Mouse (Mus musculus): ENCODE data around the gene Tmem120b. TPM values are rescaled to one million over a fixed set of nuclear protein-coding genes. Genes with fewer than 3 reads are reported as not detected.
"Not testable (repeated sequence)": the region's sequence is repeated elsewhere in the genome, so short reads cannot be mapped to it uniquely, and the experiment has no call there.

Tmem120b gene
- total and polyA plus RNA-seq, 3 experiments = 5.6 to 6.8 TPM; not detected in 1

GRCm38 (mm10) chr5:123060706-123061401 lies 7.4 kb upstream of the Tmem120b start:
- H3K9ac ChIP-seq (ENCODE audit: control insufficient read depth, low read depth, low read length, poor library complexity, severe bottlenecking) = no peak overlapping the region
- peak; percentile 70 for DNase-seq (ENCODE audit: low read depth, low spot score)
- peaks cover 0 to 12% of the 10 kb centered on the region in 2 experiments; a peak in 3 of 4 replicates for H3K4me1 ChIP-seq (ENCODE audit: control insufficient read depth in 1 of 2, insufficient read depth in 2 of 2, low read length in 2 of 2)
- TF ChIP-seq ZNF384 (IDR thresholded peaks at IDR 0.05; ENCODE audit: low read depth, low read length) (peak; percentile 84), MAFK (IDR thresholded peaks at IDR 0.05; ENCODE audit: borderline replicate concordance, low read depth, low read length) (0 out of 2 replicates have a peak, but pooled peaks have one; percentile 28), MAZ (IDR thresholded peaks at IDR 0.05; ENCODE audit: low read depth, low read length) (no peak), ZKSCAN1 (IDR thresholded peaks at IDR 0.05; ENCODE audit: low read depth, low read length) (no peak), E2F4 (IDR thresholded peaks at IDR 0.05; ENCODE audit: borderline replicate concordance, low read depth, low read length) (no peak), GABPA (IDR thresholded peaks at IDR 0.05; ENCODE audit: low read depth, low read length) (no peak), TCF12 (IDR thresholded peaks at IDR 0.05; ENCODE audit: low read depth, low read length) (no peak), TAL1 (IDR thresholded peaks at IDR 0.05; ENCODE audit: low read length) (no peak), MEF2A (IDR thresholded peaks at IDR 0.05; ENCODE audit: extremely low read depth, insufficient replicate concordance, low read depth, low read length, poor library complexity, severe bottlenecking) (no peak)
- H3K4me3 ChIP-seq (ENCODE audit: control insufficient read depth in 1 of 2, insufficient read depth in 1 of 2, low read depth in 2 of 2, low read length in 2 of 2) = no peak overlapping the region
- no peaks in the 10 kb centered on the region for H3K9me3 ChIP-seq (replicated peaks; ENCODE audit: insufficient read depth, low read length)
- peaks cover 0 to 16% of the 10 kb centered on the region in 2 experiments; a peak in 2 of 4 replicates for H3K36me3 ChIP-seq (ENCODE audit: control insufficient read depth in 1 of 2, insufficient read depth in 2 of 2, low read length in 2 of 2)
- no peaks in the 10 kb centered on the region for H3K27me3 ChIP-seq (ENCODE audit: control insufficient read depth in 1 of 2, insufficient read depth in 2 of 2, low read length in 2 of 2)
- H3K27ac ChIP-seq (ENCODE audit: control insufficient read depth, low read depth, low read length) = no peak overlapping the region
- H3K79me2 ChIP-seq (ENCODE audit: control insufficient read depth, insufficient read depth, low read length, poor library complexity) = no peaks in the 10 kb centered on the region; the same call in 1 of the 2 replicates

DNA sequence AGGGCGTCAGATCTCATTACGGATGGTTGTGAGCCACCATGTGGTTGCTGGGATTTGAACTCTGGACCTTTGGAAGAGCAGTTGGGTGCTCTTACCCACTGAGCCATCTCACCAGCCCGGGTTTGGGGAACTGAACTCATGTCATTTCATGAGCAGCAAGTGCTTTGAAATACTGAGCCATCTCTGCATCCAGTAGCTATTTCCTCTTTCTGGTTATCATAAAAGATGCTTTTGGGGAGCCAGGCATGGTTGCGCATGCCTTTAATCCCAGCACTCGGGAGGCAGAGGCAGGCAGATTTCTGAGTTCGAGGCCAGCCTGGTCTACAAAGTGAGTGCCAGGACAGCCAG lies 6.8 kb upstream of the Tmem120b start:
- H3K4me3 ChIP-seq (ENCODE audit: control insufficient read depth in 1 of 2, insufficient read depth in 1 of 2, low read depth in 2 of 2, low read length in 2 of 2); H3K79me2 ChIP-seq (ENCODE audit: control insufficient read depth, insufficient read depth, low read length, poor library complexity); H3K27me3 ChIP-seq (ENCODE audit: control insufficient read depth in 1 of 2, insufficient read depth in 2 of 2, low read length in 2 of 2); H3K9ac ChIP-seq (ENCODE audit: control insufficient read depth, low read depth, low read length, poor library complexity, severe bottlenecking); H3K9me3 ChIP-seq (replicated peaks; ENCODE audit: insufficient read depth, low read length); H3K27ac ChIP-seq (ENCODE audit: control insufficient read depth, low read depth, low read length): not testable (repeated sequence)
- TF ChIP-seq TBP (IDR thresholded peaks at IDR 0.05; ENCODE audit: low read depth, low read length) (peak; percentile 97), CTCF (IDR thresholded peaks at IDR 0.05 in 2 of 3, conservative IDR thresholded peaks at IDR 0.05 in 1 of 3; ENCODE audit: control insufficient read depth in 1 of 3, insufficient read depth in 1 of 3, low read depth in 2 of 3, low read length in 3 of 3, poor library complexity in 1 of 3, severe bottlenecking in 1 of 3) (0 out of 6 replicates have a peak, but pooled peaks of 1 of the 3 experiments have one; percentile 8), ZNF384 (IDR thresholded peaks at IDR 0.05; ENCODE audit: low read depth, low read length) (0 out of 2 replicates have a peak, but pooled peaks have one; percentile 38)
- peak; percentile 87 for DNase-seq (ENCODE audit: low read depth, low spot score)
- Histone ChIP-seq H3K36me3 (ENCODE audit: control insufficient read depth in 1 of 2, insufficient read depth in 2 of 2, low read length in 2 of 2) (peaks cover 0 to 16% of the 10 kb centered on the region in 2 experiments; a peak in 2 of 4 replicates), H3K4me1 (ENCODE audit: control insufficient read depth in 1 of 2, insufficient read depth in 2 of 2, low read length in 2 of 2) (peaks cover 0 to 12% of the 10 kb centered on the region in 2 experiments; a peak in 3 of 4 replicates)

- no peak for TF ChIP-seq EP300 (IDR thresholded peaks at IDR 0.05; ENCODE audit: low read depth in 1 of 2, low read length in 2 of 2)
- no peak for TF ChIP-seq RAD21 (IDR thresholded peaks at IDR 0.05; ENCODE audit: low read depth, low read length)
- no peak for TF ChIP-seq ZMIZ1 (IDR thresholded peaks at IDR 0.05; ENCODE audit: low read depth, low read length)
- no peak for DNase-seq (ENCODE audit: low read depth, low spot score)
- no peak overlapping the region for H3K4me3 ChIP-seq (ENCODE audit: control insufficient read depth in 1 of 2, insufficient read depth in 1 of 2, low read depth in 2 of 2, low read length in 2 of 2)
- H3K9ac ChIP-seq (ENCODE audit: control insufficient read depth, low read depth, low read length, poor library complexity, severe bottlenecking) = no peak overlapping the region
- H3K27ac ChIP-seq (ENCODE audit: control insufficient read depth, low read depth, low read length) = no peak overlapping the region
- H3K9me3 ChIP-seq (replicated peaks; ENCODE audit: insufficient read depth, low read length) = no peaks in the 10 kb centered on the region
- H3K36me3 ChIP-seq (ENCODE audit: control insufficient read depth in 1 of 2, insufficient read depth in 2 of 2, low read length in 2 of 2) = peaks cover 0 to 14% of the 10 kb centered on the region in 2 experiments; a peak in 2 of 4 replicates
- H3K79me2 ChIP-seq (ENCODE audit: control insufficient read depth, insufficient read depth, low read length, poor library complexity) = no peaks in the 10 kb centered on the region; the same call in 1 of the 2 replicates
- H3K4me1 ChIP-seq (ENCODE audit: control insufficient read depth in 1 of 2, insufficient read depth in 2 of 2, low read length in 2 of 2) = peaks cover 0 to 17% of the 10 kb centered on the region in 2 experiments; a peak in 3 of 4 replicates
- no peaks in the 10 kb centered on the region for H3K27me3 ChIP-seq (ENCODE audit: control insufficient read depth in 1 of 2, insufficient read depth in 2 of 2, low read length in 2 of 2)
These were observed 5.1 kb upstream of the Tmem120b start for GRCm38 (mm10) chr5:123063141-123063540.
